Mouse (Mus musculus) ES-E14 (cell line): Measurements from ENCODE around the gene Arpc4. TPM values are rescaled to one million over a fixed set of nuclear protein-coding genes. Genes with fewer than 3 reads are reported as not detected.

Source experiments
- DNase-seq: peaks from one replicate; pipeline ENCODE4 v3.0.0-alpha.2; 2013; ENCODE audit warnings: low read depth, low spot score
- H3K27ac ChIP-seq: 2 replicates; pipeline ENCODE4 v1.5.1; 2012; ENCODE audit warnings: low read depth, mild to moderate bottlenecking, low read length, moderate library complexity, mixed read lengths; ENCODE audit not compliant: poor library complexity, insufficient read depth, severe bottlenecking
- H3K36me3 ChIP-seq: 2 replicates; pipeline ENCODE4 v1.6.1; 2012; ENCODE audit warnings: mild to moderate bottlenecking, low read length, moderate library complexity, mixed read lengths; ENCODE audit not compliant: control insufficient read depth, poor library complexity, insufficient read depth, severe bottlenecking
- H3K4me1 ChIP-seq, 2 experiments: fragments of 150-350 bp in 1 of 2; sonication (generic) in 1 of 2; 2 replicates each; pipeline ENCODE4 v1.6.1; 2012; ENCODE audit warnings: low read length in 2 of 2, mild to moderate bottlenecking in 1 of 2, mixed read lengths in 1 of 2; ENCODE audit not compliant: control insufficient read depth in 2 of 2, insufficient read depth in 2 of 2, poor library complexity in 1 of 2
- H3K4me3 ChIP-seq, 2 experiments: fragments of 150-350 bp in 1 of 2; sonication (generic) in 1 of 2; 2 replicates each; pipeline ENCODE4 v1.5.1; 2012; ENCODE audit warnings: low read length in 2 of 2, low read depth in 1 of 2, mild to moderate bottlenecking in 1 of 2, mixed read lengths in 1 of 2; ENCODE audit not compliant: insufficient read depth in 1 of 2, poor library complexity in 1 of 2, severe bottlenecking in 1 of 2
- H3K9ac ChIP-seq: 2 replicates; pipeline ENCODE4 v1.6.1; 2012; ENCODE audit warnings: low read depth, mild to moderate bottlenecking, low read length, mixed read lengths; ENCODE audit not compliant: poor library complexity, insufficient read depth, severe bottlenecking
- H3K9me3 ChIP-seq: fragments of 150-350 bp; sonication (generic); 2 replicates; pipeline ENCODE4 v1.6.1; 2012; ENCODE audit warnings: low read depth, mild to moderate bottlenecking, low read length; ENCODE audit not compliant: control insufficient read depth, insufficient read depth
- CHD2 ChIP-seq: IDR thresholded peaks from 2 replicates; pipeline ENCODE4 v1.6.1; 2014; ENCODE audit warnings: mild to moderate bottlenecking, low read depth, low read length, inconsistent platforms
- HCFC1 ChIP-seq: IDR thresholded peaks from 2 replicates; pipeline ENCODE4 v1.6.1; 2012; ENCODE audit warnings: low read length, inconsistent platforms, borderline replicate concordance; ENCODE audit not compliant: insufficient read depth
- MAFK ChIP-seq: IDR thresholded peaks from 2 replicates; pipeline ENCODE4 v1.6.1; 2014; ENCODE audit warnings: mild to moderate bottlenecking, low read depth, low read length, inconsistent platforms; ENCODE audit not compliant: insufficient read depth
- ZC3H11A ChIP-seq: IDR thresholded peaks from 2 replicates; pipeline ENCODE4 v1.6.1; 2012; ENCODE audit warnings: low read depth, mild to moderate bottlenecking, inconsistent platforms, low read length, borderline replicate concordance
- ZNF384 ChIP-seq: IDR thresholded peaks from 2 replicates; pipeline ENCODE4 v1.6.1; 2012; ENCODE audit warnings: low read depth, low read length, inconsistent platforms
- in situ Hi-C, 2 experiments: fragments of 600-800 bp; cut with MboI; formaldehyde crosslinking; loops; one replicate each; pipeline ENCODE4 v1.15.1; 2025; ENCODE audit warnings: low sequenced_read_pairs in 2 of 2, inconsistent platforms in 1 of 2; ENCODE audit not compliant: unreplicated experiment in 2 of 2
- total RNA-seq: library from RNA; depleted of rRNA; stranded (reverse); fragments of 300-350 nt; gene quantifications from 2 replicates; pipeline ENCODE4 v1.2.3, GENCODE M21; 2012

Gene Arpc4
- total RNA-seq, 1 experiment: 217 TPM

GRCm38 (mm10) chr6:113342297-113342696 is 35.6 kb upstream of the Arpc4 start:
- Histone ChIP-seq H3K4me1 (peaks cover 4 to 15% of the 10 kb centered on the region in 2 experiments; a peak in 3 of 4 replicates), H3K4me3 (no peak overlapping the region), H3K27ac (no peak overlapping the region), H3K9me3 (no peaks in the 10 kb centered on the region), H3K36me3 (no peaks in the 10 kb centered on the region), H3K9ac (no peak overlapping the region)
- no peak for TF ChIP-seq ZC3H11A
- TF ChIP-seq ZNF384: no peak
- TF ChIP-seq HCFC1: no peak
- no peak for TF ChIP-seq MAFK
- no peak for TF ChIP-seq CHD2
- in situ Hi-C loops: no loop called here
- no peak for DNase-seq

- Histone ChIP-seq H3K9me3 (no peaks in the 10 kb centered on the region), H3K9ac (peak within 1 kb of the TSS; percentile 61), H3K4me1 (peaks cover 4 to 15% of the 10 kb centered on the region in 2 experiments; a peak in 3 of 4 replicates), H3K27ac (no peak within 1 kb of the TSS), H3K4me3 (peak within 1 kb of the TSS; percentile 55 to 69), H3K36me3 (no peaks in the 10 kb centered on the region)
- TF ChIP-seq ZC3H11A (no peak), CHD2 (no peak), MAFK (no peak), ZNF384 (no peak), HCFC1 (no peak)
- in situ Hi-C loops: no loop called here
- DNase-seq: peak; percentile 34
These were observed 34.5 kb upstream of the Arpc4 start, which contains the start of gene Camk1 for GRCm38 (mm10) chr6:113343177-113344092. Gene Camk1, minus strand, starts transcription at chr6:113343984.

GRCm38 (mm10) chr6:113344321-113344720 is 33.6 kb upstream of the Arpc4 start:
- peaks cover 4 to 15% of the 10 kb centered on the region in 2 experiments; a peak in 3 of 4 replicates for H3K4me1 ChIP-seq
- no peaks in the 10 kb centered on the region for H3K36me3 ChIP-seq
- peak overlapping the region in 1 of 2 experiments; percentile 69; a peak in 2 of 4 replicates for H3K4me3 ChIP-seq
- no peak for TF ChIP-seq MAFK
- TF ChIP-seq ZC3H11A: no peak
- no peak for TF ChIP-seq ZNF384
- TF ChIP-seq CHD2: no peak
- no peak for TF ChIP-seq HCFC1
- no peaks in the 10 kb centered on the region for H3K9me3 ChIP-seq
- in situ Hi-C loops: no loop called here
- H3K9ac ChIP-seq: no peak overlapping the region
- no peak for DNase-seq
- no peak overlapping the region for H3K27ac ChIP-seq

- in situ Hi-C loops: no loop called here
These were observed 31.0 kb upstream of the Arpc4 start for GRCm38 (mm10) chr6:113346897-113347296.

More at GRCm38 (mm10) chr6:113346897-113347296, 31.0 kb upstream of the Arpc4 start:
- Histone ChIP-seq H3K27ac (no peak overlapping the region), H3K4me1 (peaks cover 12 to 18% of the 10 kb centered on the region in 2 experiments), H3K9ac (no peak overlapping the region), H3K9me3 (no peaks in the 10 kb centered on the region), H3K4me3 (no peak overlapping the region), H3K36me3 (no peaks in the 10 kb centered on the region)
- TF ChIP-seq MAFK: no peak
- TF ChIP-seq HCFC1: no peak
- no peak for TF ChIP-seq ZC3H11A
- TF ChIP-seq CHD2: no peak
- TF ChIP-seq ZNF384: no peak
- DNase-seq: no peak
